Mouse (Mus musculus): Measurements from ENCODE around the gene Acacb. TPM values are rescaled to one million over a fixed set of nuclear protein-coding genes. Genes with fewer than 3 reads are reported as not detected.
A peak's percentile ranks its signal among the peaks of the same experiment; 100 is the strongest.

Acacb gene
- polyA plus RNA-seq, 1 experiment from 2014 or later, result 5.8 TPM

GRCm38 (mm10) chr5:114126499-114127244 lies 19.7 kb upstream of the Acacb start:
- Histone ChIP-seq H3K9me3 (no peaks in the 10 kb centered on the region), H3K36me3 (replicated peaks) (peaks cover 18% of the 10 kb centered on the region; the same call in 1 of the 2 replicates), H3K27ac (no peak overlapping the region), H3K4me2 (peak overlapping the region; percentile 99), H3K27me3 (replicated peaks) (no peaks in the 10 kb centered on the region), H3K4me1 (peaks cover 22% of the 10 kb centered on the region), H3K4me3 (peak overlapping the region; percentile 69), H3K9ac (no peak overlapping the region)
- ATAC-seq (replicated peaks), result no peak
- WGBS, result 88% methylated on average over 7 of the region's 7 CpGs

DNA sequence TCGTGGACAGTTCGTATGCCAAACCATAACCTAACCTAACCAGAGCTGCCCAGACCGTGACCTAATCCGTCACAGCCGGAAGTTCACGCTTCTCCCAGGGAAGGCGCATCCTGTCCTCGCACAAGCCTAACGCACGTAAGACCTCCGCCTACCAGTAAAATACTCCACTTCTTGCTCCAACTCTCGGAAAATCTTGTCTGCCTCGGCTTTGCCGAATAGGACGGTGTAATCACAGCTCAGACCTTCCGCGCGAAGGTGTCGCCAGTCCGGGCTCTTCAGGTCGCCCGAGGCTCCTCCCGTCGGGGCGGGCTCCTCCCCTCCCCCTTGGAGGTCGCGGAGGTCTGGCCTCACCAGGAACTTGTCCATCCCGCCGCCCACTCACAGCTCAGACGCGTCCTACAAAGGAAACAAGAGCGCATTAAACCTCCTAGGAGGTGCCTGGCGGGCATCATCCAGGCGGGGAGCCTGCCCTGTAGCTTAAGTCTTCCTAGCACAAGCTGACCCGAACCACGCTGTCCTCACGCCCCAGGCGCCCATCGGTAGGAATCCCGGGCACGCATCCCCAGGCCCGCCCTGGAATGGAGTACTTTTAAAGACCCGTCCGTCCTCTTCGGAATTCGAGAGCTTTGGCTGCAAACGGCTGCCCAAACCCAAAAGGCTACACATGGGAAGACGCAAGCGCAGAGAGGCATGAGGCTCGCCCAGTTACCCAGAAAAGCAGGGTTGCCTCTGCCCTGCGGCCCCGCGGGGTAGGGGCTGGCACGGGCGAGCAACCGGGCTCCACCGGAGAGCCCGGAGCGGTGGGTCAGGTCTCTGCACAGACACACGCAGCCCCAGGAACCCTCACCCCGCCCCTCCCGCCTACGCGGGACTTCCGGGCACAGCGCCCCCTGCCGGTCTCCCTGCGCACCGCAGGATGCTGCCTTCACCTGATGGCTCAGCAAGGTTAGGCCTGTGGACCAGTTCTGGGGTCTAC lies 18.7 kb upstream of the Acacb start, which contains the start of gene Alkbh2:
TSS of gene Alkbh2 (minus strand) at position 845 of the 976 bp plus-strand sequence.
- Histone ChIP-seq H3K27me3 (replicated peaks) (no peaks in the 10 kb centered on the region), H3K36me3 (replicated peaks) (peaks cover 12% of the 10 kb centered on the region; the same call in 1 of the 2 replicates), H3K4me3 (peak within 1 kb of the TSS; percentile 69), H3K27ac (peak within 1 kb of the TSS; percentile 85), H3K4me2 (peak within 1 kb of the TSS; percentile 99), H3K9ac (peak within 1 kb of the TSS; percentile 67), H3K4me1 (peaks cover 28% of the 10 kb centered on the region), H3K9me3 (no peaks in the 10 kb centered on the region)
- ATAC-seq (replicated peaks), result peak; percentile 25
- under 1% methylated on average over 69 of the region's 69 CpGs for WGBS

GRCm38 (mm10) chr5:114129550-114130210 lies 16.7 kb upstream of the Acacb start:
- Histone ChIP-seq H3K27me3 (replicated peaks) (no peaks in the 10 kb centered on the region), H3K4me3 (peak overlapping the region; percentile 83), H3K9me3 (no peaks in the 10 kb centered on the region), H3K36me3 (replicated peaks) (no peaks in the 10 kb centered on the region), H3K4me1 (peaks cover 28% of the 10 kb centered on the region), H3K4me2 (peak overlapping the region; percentile 97), H3K27ac (no peak overlapping the region), H3K9ac (0 out of 2 replicates have a peak overlapping the region, but pooled peaks have one; percentile 47)
- WGBS, result 82% methylated on average over 15 of the region's 15 CpGs
- no peak for ATAC-seq (replicated peaks)

DNA sequence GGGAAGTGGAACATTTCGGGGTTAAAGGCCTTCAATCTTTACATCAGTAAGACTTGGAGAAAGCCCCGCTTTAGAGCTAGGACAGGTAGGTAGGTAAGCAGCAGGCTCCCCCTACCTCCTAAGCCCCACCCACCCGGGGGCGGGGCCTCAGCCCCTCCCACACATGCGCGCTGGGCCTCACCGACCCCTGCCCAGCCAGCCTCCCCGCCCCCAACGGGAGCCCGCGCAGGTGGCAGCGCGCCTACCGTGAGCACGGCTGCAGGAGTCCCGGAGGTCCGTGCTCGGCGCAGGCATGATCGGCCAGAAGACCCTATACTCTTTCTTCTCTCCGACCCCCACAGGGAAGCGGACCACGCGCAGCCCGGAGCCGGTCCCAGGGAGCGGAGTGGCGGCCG lies 16.1 kb upstream of the Acacb start, which contains the start of gene Ung:
TSS of gene Ung (plus strand) at position 176 of the 395 bp plus-strand sequence.
- H3K4me1 ChIP-seq, result peaks cover 28% of the 10 kb centered on the region
- no peaks in the 10 kb centered on the region for H3K36me3 ChIP-seq (replicated peaks)
- H3K9ac ChIP-seq, result peak within 1 kb of the TSS; percentile 47
- H3K27me3 ChIP-seq (replicated peaks), result no peaks in the 10 kb centered on the region
- peak; percentile 57 for ATAC-seq (replicated peaks)
- peak within 1 kb of the TSS; percentile 83 for H3K4me3 ChIP-seq
- H3K9me3 ChIP-seq, result no peaks in the 10 kb centered on the region
- H3K27ac ChIP-seq, result peak within 1 kb of the TSS; percentile 48
- H3K4me2 ChIP-seq, result peak within 1 kb of the TSS; percentile 97
- WGBS, result 1% methylated on average over 29 of the region's 29 CpGs

DNA sequence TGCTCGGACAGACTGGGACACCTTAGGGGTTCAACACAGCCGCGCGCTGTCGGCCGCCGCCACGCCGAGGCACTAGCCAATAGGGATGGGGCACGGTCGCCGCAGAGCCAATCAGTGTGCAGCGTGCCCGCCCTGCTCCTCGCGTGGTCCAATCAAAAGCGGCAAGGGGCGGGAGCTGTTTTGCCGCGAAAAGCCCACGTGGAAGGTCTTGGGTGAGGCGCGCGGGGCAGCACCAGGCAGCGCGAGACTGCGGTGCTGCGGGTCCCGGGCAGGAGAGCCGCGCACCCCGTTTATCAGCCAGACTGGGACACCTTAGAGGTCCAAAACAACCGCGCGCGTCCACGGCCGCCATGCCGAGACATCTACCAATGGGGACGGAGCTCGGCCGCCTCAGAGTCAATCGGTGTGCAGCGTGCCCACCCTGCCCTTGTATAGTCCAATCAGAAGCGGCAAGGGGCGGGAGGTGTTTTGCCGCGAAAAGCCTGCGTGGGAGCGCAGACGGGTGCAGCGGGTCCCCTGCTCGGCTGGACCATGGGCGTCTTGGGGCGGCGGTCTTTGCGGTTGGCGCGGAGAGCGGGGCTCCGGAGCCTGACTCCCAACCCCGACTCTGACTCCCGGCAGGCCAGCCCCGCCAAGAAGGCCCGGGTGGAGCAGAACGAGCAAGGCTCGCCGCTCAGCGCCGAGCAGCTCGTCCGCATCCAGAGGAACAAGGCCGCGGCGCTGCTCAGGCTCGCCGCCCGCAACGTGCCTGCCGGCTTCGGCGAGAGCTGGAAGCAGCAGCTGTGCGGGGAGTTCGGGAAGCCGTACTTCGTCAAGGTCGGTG lies 15.4 kb upstream of the Acacb start:
- Histone ChIP-seq H3K9me3 (no peaks in the 10 kb centered on the region), H3K4me3 (peak overlapping the region; percentile 83), H3K27ac (peak overlapping the region; percentile 48), H3K9ac (peak overlapping the region; percentile 47), H3K4me1 (peaks cover 28% of the 10 kb centered on the region), H3K27me3 (replicated peaks) (no peaks in the 10 kb centered on the region), H3K36me3 (replicated peaks) (no peaks in the 10 kb centered on the region), H3K4me2 (peak overlapping the region; percentile 97)
- peak; percentile 98 for ATAC-seq (replicated peaks)
- whole genome bisulfite sequencing, result under 1% methylated on average over 87 of the region's 87 CpGs

GRCm38 (mm10) chr5:114131521-114131840 lies 14.9 kb upstream of the Acacb start:
- Histone ChIP-seq H3K4me1 (peaks cover 28% of the 10 kb centered on the region), H3K9ac (peak overlapping the region; percentile 39), H3K9me3 (no peaks in the 10 kb centered on the region), H3K27me3 (replicated peaks) (no peaks in the 10 kb centered on the region), H3K4me2 (peak overlapping the region; percentile 97), H3K4me3 (peak overlapping the region; percentile 83), H3K36me3 (replicated peaks) (no peaks in the 10 kb centered on the region), H3K27ac (peak overlapping the region; percentile 48)
- no peak for ATAC-seq (replicated peaks)
- WGBS, result under 1% methylated on average over 15 of the region's 15 CpGs

- Histone ChIP-seq H3K4me1 (peaks cover 22% of the 10 kb centered on the region), H3K36me3 (replicated peaks) (no peaks in the 10 kb centered on the region), H3K4me2 (no peak overlapping the region), H3K27ac (no peak overlapping the region), H3K27me3 (replicated peaks) (no peaks in the 10 kb centered on the region), H3K4me3 (no peak overlapping the region), H3K9ac (no peak overlapping the region), H3K9me3 (no peaks in the 10 kb centered on the region)
- no peak for ATAC-seq (replicated peaks)
- 89% methylated on average over 6 of the region's 6 CpGs for WGBS
Measured at GRCm38 (mm10) chr5:114132841-114133240, 13.5 kb upstream of the Acacb start.

GRCm38 (mm10) chr5:114134091-114134534 lies 12.2 kb upstream of the Acacb start:
- H3K4me3 ChIP-seq, result no peak overlapping the region
- no peak overlapping the region for H3K27ac ChIP-seq
- no peak for ATAC-seq (replicated peaks)
- no peaks in the 10 kb centered on the region for H3K27me3 ChIP-seq (replicated peaks)
- no peaks in the 10 kb centered on the region for H3K9me3 ChIP-seq
- WGBS, result 67% methylated on average over 6 of the region's 6 CpGs
- H3K4me1 ChIP-seq, result peaks cover 31% of the 10 kb centered on the region
- no peak overlapping the region for H3K4me2 ChIP-seq
- H3K9ac ChIP-seq, result no peak overlapping the region
- H3K36me3 ChIP-seq (replicated peaks), result no peaks in the 10 kb centered on the region

DNA sequence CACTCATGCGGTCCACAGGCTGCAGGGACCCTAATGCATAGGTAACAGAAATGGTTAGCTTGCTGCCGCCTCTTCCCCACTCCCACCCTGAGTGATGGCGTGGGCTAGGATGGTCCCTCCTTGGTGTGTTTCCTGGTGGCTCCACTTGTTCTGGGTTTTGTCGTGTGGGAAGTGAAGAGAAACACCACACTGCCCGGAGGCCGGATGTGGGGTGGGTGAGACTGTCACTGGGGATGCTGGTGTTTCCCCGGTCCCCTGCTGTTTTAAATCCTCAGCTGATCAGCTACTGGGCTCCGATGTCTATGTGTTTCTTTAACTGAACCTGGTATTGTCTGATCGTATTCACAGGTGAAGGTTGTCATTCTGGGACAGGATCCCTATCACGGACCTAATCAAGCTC lies 10.8 kb upstream of the Acacb start:
- Histone ChIP-seq H3K9me3 (no peaks in the 10 kb centered on the region), H3K4me2 (no peak overlapping the region), H3K4me3 (no peak overlapping the region), H3K27me3 (replicated peaks) (no peaks in the 10 kb centered on the region), H3K36me3 (replicated peaks) (no peaks in the 10 kb centered on the region), H3K9ac (no peak overlapping the region), H3K4me1 (peaks cover 34% of the 10 kb centered on the region), H3K27ac (no peak overlapping the region)
- 87% methylated on average over 10 of the region's 10 CpGs for WGBS
- ATAC-seq (replicated peaks), result no peak

- Histone ChIP-seq H3K4me1 (peaks cover 23% of the 10 kb centered on the region), H3K27ac (0 out of 2 replicates have a peak overlapping the region, but pooled peaks have one; percentile 72), H3K9me3 (no peaks in the 10 kb centered on the region), H3K36me3 (replicated peaks) (no peaks in the 10 kb centered on the region), H3K4me2 (no peak overlapping the region), H3K9ac (no peak overlapping the region), H3K4me3 (no peak overlapping the region), H3K27me3 (replicated peaks) (no peaks in the 10 kb centered on the region)
- ATAC-seq (replicated peaks), result no peak
- 87% methylated on average over 15 of the region's 15 CpGs for WGBS
Measured at GRCm38 (mm10) chr5:114137481-114138276, 8.7 kb upstream of the Acacb start.

Measured in midbrain, embryonic 15.5 days (tissue).